Mouse (Mus musculus) spleen, postnatal 10 days (tissue): Measurements from ENCODE around the gene Sec11a.
A peak's percentile ranks its signal among the peaks of the same experiment; 100 is the strongest.
"Not testable (repeated sequence)": the region's sequence is repeated elsewhere in the genome, so short reads cannot be mapped to it uniquely, and the experiment has no call there.

ENCODE experiments used
- DNase-seq, 2 experiments: peaks; one replicate each; pipeline ENCODE4 v3.0.0; 2021 to 2022; ENCODE audit warnings: low spot score in 2 of 2

Sec11a gene

DNA sequence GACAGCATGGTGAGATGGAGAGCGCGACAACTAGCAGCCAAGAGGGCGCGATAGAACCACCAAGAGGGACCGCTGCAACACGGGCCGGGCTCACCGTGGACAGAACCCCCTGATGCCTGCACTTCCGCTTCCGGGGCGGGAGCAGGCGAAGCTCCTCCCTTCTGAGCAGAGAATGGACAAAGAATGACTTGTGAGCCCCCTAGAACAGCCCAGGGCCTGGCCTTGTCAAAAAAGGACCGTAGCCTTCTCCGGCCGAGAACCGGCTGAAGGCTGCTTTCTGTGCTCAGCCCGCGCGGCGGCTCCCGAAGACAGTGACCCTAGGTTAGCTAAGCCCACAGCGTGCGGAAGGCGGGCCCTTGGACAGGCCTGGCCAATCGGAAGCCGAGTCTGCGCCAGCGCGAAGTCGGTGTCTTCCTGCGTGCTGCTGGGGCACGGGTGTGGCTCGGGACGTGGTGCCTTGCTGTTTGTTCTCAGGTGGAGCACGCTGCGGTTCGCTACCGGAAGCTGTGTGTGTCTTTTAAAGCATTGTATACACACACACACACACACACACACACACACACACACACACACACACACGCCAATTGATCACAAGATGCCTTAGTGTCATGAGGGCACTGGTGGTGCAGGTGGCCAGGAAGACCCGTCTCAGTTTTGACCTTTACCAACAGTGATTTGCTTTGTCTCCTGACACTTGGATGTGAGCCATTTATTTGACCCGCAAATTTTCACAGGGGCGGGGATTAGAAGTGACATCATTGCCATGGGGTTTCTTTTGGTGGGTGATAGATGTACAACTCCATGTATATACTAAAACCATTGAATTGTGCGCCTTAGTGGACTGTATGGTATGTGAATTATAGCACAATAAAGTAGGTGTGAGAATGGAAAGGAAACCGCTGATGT is at the start of gene Sec11a:
Gene Sec11a (minus strand): TSS at position 336 of the 906 bp plus-strand sequence.
- DNase-seq: peak; percentile 95 to 96

DNA sequence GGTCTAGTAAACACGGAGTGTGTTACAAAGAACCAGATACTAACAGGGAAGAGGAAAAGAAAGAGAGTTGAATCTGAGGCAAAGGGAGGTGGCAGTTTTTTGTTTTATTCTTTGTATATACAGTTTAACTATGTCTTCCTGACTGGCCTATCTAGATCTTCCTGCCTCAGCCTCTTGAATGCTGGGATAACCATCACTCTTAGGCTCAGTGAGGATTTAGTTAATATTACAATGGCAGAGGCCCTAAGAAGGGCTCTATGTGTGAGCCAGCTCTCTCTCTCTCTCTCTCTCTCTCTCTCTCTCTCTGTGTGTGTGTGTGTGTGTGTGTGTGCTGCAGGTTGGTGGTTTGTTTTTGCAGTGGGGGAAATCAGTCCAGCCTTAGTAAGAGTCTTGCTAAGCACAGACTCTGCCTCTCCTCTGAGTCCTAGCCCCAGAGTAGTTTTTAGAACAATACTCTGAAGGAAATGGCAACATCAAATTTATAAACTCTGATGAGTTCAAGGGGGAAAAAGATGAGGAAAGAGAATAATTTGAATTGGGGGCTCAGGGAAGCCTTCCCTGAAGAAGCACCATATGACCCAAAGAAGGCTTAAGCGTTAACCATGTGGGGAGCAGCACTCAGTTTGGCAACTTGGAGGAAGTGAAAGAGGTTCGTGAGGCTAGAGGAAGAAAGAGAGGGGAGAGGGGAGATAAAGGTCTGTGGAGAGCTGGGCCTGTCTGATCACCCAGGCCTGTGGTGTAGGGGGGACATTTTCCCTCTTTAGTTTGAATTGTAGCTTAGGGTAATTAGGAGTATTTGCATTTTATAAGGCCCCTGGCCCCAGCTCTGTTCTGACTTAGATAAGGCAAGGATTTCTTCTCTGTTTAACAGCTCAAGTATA is 47.9 kb upstream of the Sec11a start:
- peak in 1 of 2 experiments; percentile 35 for DNase-seq

DNA sequence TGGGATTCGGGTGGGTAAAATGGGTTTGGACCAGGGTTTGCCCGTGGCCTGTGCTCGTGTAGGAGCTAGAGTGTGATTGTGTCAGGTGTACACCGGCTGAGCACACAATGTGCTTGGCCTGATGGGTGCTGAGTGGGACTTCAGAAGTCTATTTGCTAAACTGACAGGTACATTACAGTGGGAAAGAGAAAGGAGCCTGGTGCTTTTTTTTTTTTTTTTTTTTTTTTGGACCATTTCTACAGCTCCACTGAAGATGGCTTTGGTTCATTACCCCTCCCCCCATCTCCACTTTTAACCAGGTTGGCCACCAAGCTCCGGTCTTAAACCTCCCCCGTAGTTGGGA is 47.1 kb upstream of the Sec11a start:
- peak; percentile 32 to 48 for DNase-seq

DNA sequence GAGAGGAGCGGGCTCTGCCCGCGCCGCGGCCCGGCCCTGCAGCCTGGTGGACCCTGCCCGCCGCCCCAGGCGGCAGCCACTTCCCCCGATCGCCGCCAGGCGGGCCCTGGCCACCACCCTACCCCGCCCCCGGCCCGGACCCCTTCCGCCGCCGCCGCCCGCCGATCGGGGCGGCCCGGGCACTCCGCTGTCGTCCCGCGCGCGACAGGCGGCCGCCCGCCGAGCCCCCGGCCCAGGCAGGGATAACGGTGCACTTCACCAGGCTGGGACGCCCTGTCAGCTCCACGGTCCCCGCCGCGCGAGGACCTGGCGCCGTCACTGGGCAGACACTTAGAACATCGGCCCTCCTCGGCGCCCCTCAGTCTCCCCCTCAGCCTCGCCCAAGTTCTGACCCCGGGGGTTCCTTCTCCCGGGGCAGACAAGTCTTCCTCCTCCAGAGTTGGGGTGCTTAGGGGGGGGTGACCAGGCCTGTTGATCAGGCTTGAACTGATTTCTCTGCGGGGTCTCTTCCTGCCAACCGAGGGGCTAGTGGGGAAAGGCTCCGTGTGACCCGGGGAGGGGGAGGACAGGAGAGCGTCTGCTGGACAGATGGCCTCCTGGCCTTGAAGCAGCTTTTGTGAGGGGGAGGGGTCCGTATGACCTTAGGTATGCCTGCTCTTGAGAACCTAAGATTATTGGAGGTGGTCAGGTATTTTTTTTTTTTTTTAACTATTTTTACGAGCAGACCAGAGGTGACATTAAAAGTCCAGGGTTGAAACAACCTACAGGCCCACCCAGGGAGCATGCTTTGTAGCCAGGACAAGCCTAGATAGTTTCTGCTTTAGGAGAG is 46.5 kb upstream of the Sec11a start:
- DNase-seq: peak in 1 of 2 experiments; percentile 77

DNA sequence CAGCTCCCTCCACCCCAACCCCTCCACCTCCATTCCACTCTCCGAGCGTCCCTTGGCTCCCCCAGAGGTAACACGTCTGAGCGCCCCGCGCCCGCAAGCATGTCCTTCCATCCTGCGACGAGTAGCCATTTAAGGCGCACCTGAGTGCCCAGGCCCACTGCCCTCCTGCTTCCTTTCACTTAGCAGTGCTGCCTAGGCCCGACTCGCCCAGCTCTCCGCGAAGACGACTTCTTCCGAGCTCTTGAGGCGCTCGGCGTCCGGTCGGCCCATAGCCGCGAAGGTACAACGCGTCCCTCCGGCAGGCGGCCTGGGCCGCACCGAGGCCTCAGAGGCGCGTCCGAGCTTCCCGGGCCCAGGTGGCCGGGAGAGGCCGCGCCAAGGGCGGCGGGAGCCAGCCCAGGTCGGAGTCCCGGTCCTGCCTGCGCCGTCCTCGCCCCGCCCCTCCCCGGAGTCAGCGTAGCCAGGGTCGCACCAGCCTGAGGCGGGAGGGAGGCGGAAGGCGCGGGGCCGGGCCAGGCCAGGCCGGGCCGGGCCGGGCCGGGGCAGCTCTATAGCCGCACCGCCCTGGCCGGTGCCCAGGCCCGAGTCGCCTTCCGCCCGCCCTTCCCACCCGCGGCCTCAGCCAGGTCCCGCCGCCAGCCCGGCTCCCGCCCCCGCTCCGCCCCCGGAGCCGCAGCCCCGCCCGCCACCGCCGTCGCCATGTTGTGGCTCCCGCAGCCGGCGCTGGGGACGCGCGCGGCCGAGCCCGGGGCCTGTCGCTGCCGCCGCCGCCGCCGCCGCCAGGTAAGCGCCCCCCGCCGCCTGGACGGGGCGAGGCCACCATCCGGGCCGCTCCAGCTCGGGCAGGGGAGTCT is 45.6 kb upstream of the Sec11a start, which contains the start of gene Zfp592:
Gene Zfp592 (plus strand): TSS at position 702 of the 854 bp plus-strand sequence.
- DNase-seq: peak; percentile 89

DNA sequence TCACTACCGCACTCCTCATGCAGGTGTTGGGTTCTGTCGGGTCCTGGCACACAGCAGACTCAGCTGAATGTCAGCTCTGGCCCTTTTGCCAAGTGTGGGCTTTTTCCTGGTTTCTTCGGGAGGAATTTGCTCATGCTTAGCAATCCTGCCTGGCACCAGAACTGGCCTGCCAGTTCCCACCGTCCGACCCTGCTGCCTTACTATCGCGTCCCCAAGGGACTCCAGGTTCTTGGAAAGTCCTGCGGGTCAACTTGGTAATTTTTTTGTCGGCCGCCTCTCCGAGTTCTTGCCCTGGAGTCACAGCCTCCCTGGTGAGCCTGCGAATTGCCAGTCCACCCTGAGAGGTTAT is 45.0 kb upstream of the Sec11a start:
- no peak for DNase-seq

DNA sequence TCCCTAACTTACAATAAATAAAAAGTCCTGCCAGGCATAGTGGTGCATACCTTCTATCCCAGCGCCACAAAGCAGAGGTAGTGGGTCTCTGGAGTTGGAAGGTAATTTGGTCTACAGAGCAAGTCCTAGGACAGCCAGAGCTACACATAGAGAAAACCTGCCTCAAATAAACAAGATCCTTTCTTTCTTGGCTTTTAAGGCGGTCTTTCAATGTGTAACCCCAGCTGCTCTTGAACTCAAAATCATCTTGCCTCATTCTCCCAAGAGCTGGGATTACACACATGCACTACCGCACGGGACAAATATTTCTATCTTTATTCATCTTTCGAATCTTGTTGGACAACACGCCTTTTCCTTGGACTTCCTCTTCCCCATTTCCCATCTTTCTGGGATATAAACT is 44.5 kb upstream of the Sec11a start:
- DNase-seq: no peak

DNA sequence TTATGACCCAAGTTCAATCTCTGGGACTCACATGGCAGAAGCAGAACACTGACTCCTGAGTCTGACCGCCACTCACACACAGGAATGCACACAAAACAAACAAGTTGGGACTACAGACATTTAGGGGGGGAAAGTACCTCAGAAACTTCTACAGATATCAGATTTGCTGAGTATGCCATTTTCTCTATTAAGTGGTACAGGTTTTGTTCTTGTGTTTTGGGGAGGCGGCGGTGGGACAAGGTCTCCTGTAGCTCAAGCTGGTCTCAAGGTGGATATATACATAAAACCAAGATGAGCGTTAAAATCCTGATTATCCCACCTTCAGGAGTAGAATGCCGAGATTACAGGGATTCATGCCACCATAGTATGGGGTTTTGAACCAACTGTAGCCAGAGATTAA is 44.0 kb upstream of the Sec11a start:
- DNase-seq: no peak

DNA sequence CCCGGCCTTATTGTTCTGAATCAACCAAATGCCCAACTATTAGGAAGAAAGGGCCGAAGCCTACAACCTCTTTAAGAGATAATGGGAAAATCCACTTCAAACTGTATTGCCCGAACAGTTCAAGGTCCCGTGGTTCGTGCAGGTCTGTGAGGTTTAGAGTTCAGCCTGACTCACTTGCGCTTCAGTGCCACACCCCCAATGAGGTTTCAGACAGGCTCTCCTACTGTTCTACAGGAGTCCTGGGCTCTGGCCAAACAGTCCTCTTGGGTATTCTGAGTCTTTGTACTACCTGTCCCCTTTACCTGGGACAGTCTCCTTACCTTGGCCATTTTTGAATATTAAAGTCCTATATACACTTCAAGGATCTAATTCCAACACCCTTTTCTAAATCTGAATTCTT is 42.7 kb upstream of the Sec11a start:
- DNase-seq: no peak

DNA sequence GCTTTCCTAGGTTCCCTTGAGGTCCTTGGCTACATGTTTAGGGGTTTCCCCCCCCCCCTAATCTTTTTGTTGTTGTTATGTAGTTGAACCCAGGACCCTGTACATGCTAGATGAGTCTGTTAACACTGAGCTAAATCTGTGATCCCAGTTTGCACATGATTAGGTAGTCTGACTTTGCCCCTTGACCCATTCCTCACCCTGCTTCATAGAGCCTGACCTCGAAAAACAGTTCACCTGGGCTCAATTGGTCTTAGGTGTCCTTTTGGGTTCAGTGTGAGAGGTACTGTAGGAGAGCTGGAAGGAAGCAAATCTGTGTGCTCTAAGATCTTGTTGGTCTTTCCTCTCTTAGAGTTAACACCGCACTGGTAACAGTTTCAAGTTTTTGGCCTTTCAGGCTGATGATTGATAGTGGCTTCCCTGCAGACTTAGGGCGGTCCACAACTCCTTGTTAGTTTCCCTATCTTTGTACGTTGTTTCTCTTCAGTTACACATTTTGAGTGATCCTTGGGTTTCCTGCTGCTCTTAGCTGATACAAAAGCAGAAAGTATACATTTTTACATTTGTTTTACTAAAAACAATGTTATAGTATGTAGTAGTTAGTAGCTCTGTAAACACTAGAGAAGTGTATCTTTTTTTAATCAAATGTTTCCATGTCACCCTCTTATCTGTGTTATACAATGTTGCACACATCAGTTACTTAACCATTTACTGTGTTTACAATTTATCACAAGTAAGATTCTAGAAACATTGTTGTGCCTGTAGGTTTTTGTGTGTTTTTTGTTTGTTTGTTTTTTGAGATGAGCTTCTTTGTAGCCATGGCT is 40.4 kb upstream of the Sec11a start:
- no peak for DNase-seq

DNA sequence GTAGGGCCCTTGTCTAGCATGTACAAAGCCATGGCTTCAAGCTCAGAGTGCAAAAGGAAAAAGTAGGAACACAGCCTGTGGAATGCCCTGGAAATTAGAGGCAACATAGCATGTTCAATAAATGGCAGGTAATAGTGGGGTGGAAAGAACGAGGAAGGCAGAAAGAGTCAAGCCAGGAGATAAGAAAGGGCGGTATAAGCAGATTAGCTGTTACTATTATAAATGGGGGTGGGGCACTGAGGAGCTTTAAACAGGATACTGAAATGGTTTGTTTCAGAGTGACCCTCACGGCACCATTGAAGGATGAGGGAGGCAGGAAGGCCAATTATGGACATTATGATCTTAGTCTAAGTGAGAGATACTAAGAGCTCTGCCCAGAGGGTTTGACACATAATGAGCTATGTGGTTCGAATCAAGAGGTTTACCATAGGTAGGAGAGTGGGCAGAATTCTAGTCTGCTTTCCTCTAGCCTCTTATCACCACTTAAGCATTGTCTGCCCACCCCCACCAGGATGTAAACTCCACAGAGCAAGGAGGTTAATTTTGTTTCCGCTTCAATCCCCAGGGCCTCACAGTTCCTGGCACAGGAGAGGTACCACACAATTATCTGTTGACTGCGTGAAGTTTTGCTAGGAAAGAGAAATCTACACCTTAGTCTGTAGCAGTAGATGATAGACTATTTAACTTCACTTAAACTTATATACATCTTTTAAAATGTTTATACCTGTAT is 39.0 kb upstream of the Sec11a start:
- no peak for DNase-seq

DNA sequence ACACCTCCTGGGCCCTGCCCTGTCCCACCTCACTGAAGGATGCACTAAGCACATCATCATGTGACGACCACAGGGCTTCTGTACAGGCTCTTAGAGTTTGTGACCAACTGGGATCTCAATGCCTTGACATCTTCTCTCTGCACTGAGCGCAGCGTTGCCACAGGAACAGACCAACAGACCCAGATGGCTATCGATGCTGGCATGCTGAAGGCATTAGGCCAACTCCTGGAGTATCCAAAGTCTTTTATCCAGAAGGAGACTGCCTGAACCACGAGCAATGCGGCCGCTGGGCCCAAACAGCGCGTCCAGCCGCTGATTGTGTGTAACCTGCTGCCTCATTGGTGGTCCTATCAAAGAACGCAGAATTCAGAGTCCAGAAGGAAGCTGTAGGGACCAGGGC is 33.0 kb upstream of the Sec11a start:
- DNase-seq: no peak

DNA sequence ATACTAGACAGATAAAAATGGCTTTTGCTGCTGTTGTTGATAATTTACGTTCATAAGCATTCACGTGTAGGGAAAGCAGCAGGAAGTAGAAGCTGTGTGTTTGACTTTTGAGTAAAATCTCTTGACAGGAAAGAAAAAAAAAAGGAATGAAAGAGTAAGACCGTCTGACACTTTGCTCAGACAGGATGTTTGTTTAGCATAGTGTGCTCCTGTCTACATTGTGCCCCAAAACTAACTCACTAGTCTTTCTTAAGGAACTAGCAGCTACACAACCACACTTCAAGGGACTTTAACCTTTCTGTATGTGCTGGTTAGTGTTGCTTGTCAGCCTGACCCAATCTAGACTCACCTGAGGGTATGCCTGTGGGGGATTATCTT is 26.0 kb upstream of the Sec11a start:
- DNase-seq: not testable (repeated sequence)

DNA sequence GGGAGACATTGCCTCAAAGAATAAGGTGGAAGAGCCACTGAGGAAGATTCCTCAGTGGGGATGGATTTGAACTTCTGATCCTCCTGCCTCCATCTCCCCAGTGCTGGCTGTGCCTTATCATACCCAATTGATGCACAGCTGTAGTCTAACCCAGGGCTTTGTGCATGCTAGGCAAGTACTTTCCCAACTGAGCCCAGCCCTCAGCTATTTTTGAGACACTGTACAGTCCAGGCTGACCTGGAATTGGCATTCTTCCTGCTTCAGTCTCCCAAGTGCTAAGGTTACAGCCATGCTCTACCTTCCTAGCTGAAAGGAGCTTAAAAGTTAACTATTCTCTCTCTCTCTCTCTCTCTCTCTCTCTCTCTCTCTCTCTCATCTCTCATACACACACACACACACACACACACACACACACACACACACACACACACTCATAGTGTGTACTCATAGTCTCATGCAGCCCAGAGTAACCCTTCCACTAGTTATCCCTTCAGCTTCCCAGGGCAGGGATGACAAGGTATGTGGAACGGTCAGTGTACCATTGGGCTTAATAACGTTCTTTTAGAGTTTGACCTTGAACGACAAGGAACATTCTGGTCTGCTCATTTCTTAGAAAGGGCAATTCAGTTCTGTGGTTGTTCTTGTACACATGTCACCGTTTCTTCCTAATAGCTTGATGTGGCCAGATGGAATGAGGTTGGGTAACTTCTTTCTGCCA is 25.5 kb upstream of the Sec11a start:
- DNase-seq: not testable (repeated sequence)

DNA sequence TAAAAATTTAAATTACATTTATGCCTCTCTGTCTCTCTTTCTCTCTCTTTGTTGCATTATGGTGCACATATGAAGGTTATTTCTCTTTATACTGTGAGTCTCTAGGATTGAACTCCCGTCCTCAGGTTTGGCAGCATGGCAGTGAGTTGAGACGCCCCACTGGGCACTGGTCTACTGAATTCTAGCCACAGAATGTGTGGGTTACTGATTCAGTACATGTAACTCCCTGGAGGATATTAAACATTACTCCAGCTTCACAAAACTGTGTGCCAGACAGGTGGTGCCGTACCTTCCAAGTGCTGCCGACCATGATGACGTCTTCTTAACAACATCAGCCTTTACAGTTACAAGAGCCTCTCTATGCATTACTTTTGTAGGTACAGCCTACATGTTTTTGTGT is 24.5 kb upstream of the Sec11a start:
- no peak for DNase-seq

DNA sequence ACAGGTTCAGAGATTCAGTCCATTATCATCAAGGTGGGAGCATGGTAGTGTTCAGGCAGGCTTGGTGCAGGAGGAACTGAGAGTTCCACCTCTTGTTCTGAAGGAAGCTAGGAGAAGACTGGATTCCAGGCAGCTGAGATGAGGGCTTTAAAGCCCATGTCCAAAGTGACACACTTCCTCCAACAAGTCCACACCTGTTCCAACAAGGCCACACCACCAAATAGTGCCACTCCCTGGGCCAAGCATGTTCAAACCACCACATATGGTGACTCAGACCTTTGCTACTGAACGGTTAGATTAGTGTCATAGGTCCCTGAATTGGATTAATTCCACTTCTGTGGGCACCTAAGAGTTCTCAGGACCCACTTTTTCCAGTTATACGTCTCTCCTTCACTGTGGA is 23.8 kb upstream of the Sec11a start:
- DNase-seq: no peak

DNA sequence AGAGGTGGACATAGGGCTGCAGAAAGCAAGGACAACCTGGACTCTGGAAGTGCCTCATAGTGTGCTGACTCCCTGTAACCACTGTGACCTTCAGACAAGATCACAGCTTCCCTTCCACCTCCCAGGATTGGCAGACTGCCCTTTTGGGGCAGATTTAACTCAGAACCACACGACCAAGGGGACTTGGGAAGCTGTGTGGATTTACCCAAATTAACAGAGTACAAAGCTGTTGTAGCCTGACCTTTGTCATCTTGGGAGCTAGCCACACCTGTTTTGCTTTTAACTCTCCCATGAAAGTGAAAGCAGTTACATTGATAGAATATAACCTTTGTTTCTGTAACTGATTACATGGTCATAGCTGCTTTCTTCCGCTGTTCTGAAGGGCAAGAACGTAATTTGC is 23.3 kb upstream of the Sec11a start:
- no peak for DNase-seq

DNA sequence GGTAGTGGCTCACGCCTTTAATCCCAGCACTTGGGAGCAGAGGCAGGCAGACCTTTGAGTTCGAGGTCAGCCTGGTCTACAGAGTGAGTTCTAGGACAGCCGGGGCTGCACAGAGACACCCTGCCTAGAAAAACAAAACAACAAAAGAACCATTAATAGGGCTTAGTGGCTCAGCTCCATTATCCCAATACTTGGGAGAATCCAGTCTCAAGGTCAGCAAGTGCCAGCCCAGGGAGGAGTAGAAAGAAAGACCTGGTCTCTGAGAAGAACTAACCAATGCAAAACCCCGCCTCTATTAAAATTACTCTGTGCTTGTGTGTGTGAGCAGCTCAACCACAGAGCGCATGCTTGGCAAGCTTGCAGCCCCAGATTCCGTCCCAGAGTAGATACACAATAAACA is 15.2 kb upstream of the Sec11a start:
- DNase-seq: no peak

DNA sequence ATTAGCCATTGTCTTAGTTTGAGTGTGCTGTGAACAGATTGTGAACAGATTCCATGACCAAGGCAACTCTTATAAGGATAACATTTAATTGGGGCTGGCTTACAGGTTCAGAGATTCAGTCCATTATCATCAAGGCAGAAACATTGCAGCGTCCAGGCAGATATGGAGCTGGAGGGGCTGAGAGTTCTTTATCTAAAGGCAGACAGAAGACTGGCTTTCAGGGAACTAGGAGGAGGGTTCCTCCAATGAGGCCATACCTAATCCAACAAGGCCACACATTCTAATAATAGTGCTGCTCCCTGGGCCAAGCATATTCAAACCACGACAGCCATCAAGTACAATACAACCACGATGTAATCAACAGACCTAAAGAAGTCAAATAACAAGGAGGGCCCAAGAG is 11.4 kb upstream of the Sec11a start:
- no peak for DNase-seq
